Mouse (Mus musculus) spleen, adult 2 months (tissue): ENCODE measurements at regions not wholly inside any gene's neighbourhood (a gene's known extent, or its start where the extent isn't known, plus 50 kb on each side); places are given as distances from the start of the nearest gene placed in this dataset.

ENCODE experiments used
- DNase-seq, 2 experiments: peaks; one replicate each; pipeline versions ENCODE4 v3.0.0 to v3.0.0-alpha.2; 2012 to 2021; ENCODE audit warnings: low spot score in 2 of 2, low read depth in 1 of 2
- H3K27ac ChIP-seq: fragments of 200-500 bp; 2 replicates; pipeline ENCODE4 v1.5.1; 2012; ENCODE audit warnings: low read length, inconsistent platforms; ENCODE audit not compliant: insufficient read depth
- H3K27me3 ChIP-seq: fragments of 200-500 bp; 2 replicates; pipeline ENCODE4 v1.6.1; 2012; ENCODE audit warnings: mild to moderate bottlenecking, moderate library complexity, low read length, inconsistent platforms; ENCODE audit not compliant: control insufficient read depth, insufficient read depth
- H3K36me3 ChIP-seq: fragments of 200-500 bp; 2 replicates; pipeline ENCODE4 v1.6.1; 2012; ENCODE audit warnings: mild to moderate bottlenecking, low read length, inconsistent platforms; ENCODE audit not compliant: control insufficient read depth, insufficient read depth
- H3K4me1 ChIP-seq: fragments of 200-500 bp; 2 replicates; pipeline ENCODE4 v1.6.1; 2011; ENCODE audit warnings: inconsistent platforms; ENCODE audit not compliant: control insufficient read depth, insufficient read depth, insufficient read length
- H3K4me3 ChIP-seq: fragments of 200-500 bp; 2 replicates; pipeline ENCODE4 v1.5.1; 2011; ENCODE audit warnings: mild to moderate bottlenecking, inconsistent platforms; ENCODE audit not compliant: insufficient read depth, insufficient read length; ENCODE audit errors: extremely low read depth
- CTCF ChIP-seq: fragments of 200-500 bp; IDR thresholded peaks from 2 replicates; pipeline ENCODE4 v1.5.1; 2011; ENCODE audit warnings: mild to moderate bottlenecking, inconsistent platforms; ENCODE audit not compliant: insufficient read depth, insufficient read length, insufficient replicate concordance; ENCODE audit errors: extremely low read depth
- POLR2A ChIP-seq: fragments of 200-500 bp; IDR thresholded peaks from 2 replicates; pipeline ENCODE4 v1.6.1; 2011; ENCODE audit warnings: low read depth, low read length, inconsistent platforms
- WGBS: fragments of 180-500 bp; shearing (Covaris S2); methylation state at CpG from one replicate; pipeline ENCODE4 v1.1.7; 2018; 5-methylcytosine and 5-hydroxymethylcytosine counted together

DNA sequence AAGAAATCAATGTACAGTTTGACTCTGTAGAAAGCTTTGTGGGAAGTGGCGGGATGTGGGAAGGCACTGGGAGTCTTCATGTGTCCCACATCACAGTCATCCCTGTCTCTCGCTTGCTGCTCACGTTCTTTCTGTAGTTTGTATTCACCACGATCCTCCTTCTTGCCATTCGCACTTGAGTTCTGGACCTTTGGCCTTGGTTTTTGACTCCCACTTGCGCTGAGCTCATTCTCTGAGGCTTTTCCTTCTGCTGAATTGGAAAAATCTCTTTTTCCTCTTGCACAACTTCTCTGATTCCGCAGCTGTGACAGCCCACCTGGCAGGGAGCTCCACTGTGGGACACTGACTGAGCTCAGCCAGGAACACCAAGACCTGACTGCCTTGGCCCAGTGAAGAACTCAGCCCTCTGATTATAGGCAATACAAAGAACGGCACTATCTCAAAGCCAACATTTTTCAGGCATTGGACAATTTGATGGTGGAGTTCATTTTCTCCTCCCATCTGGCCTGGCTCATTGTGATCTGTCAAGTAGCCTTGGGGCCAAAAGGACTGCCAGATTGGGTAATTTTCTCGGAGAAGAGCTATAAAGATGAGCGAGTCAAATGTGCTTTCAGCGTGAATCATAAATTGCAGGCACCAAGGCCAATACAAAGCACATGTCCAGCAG is 299.9 kb downstream of the Plpp3 start:
- Histone ChIP-seq H3K27me3 (no peaks in the 10 kb centered on the region), H3K4me3 (no peak overlapping the region), H3K36me3 (no peaks in the 10 kb centered on the region), H3K4me1 (no peaks in the 10 kb centered on the region), H3K27ac (no peak overlapping the region)
- 86% methylated on average over 11 of the region's 11 CpGs for WGBS
- TF ChIP-seq CTCF (no peak), POLR2A (no peak)
- no peak for DNase-seq

- DNase-seq: no peak
- no peaks in the 10 kb centered on the region for H3K4me1 ChIP-seq
- H3K36me3 ChIP-seq: no peaks in the 10 kb centered on the region
- no peak overlapping the region for H3K4me3 ChIP-seq
- no peak overlapping the region for H3K27ac ChIP-seq
- no peaks in the 10 kb centered on the region for H3K27me3 ChIP-seq
- WGBS: 90% methylated on average over 3 of the region's 3 CpGs
- TF ChIP-seq POLR2A (no peak), CTCF (no peak)
These were observed 303.0 kb downstream of the Plpp3 start for GRCm38 (mm10) chr4:105459991-105460688.

DNA sequence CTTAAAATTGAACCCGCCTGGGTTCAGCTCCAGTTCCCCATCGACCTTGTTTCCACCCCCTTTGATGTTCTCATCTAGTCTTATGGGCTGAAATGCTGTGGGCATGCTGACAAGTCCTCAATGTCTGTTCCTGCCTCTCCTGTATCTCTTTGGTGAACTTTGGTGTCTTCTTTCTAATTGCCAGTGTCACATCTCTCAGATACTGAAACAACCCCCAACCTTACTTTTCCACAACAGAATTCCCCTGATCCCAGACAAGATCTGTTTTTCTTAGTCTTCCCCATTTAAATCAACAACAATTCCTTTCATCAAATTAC is 303.5 kb downstream of the Plpp3 start:
- H3K27me3 ChIP-seq: no peaks in the 10 kb centered on the region
- DNase-seq: no peak
- 65% methylated on average over 2 of the region's 2 CpGs for WGBS
- H3K27ac ChIP-seq: no peak overlapping the region
- no peaks in the 10 kb centered on the region for H3K4me1 ChIP-seq
- TF ChIP-seq CTCF (no peak), POLR2A (no peak)
- H3K4me3 ChIP-seq: no peak overlapping the region
- H3K36me3 ChIP-seq: no peaks in the 10 kb centered on the region

DNA sequence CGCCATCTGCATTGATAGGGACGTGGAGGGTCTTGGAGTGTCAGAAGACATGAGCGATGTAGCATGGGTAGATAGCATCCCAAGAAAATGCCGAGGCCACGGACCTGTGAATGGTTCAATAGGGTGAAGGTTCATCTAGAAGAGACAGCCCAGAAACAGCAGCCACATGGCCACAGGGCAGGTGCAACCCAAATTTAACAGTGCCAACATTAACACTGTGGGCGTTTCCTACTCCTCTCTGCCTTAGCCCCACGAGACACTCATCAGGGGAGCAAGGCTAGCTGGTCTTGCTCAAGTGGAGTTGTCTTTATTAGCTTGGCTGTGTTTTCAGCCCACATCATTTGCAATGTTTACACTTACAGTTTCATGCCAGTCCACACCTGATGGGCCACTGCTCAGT is 310.7 kb downstream of the Plpp3 start:
- 93% methylated on average over 7 of the region's 7 CpGs for WGBS
- H3K4me3 ChIP-seq: no peak overlapping the region
- no peaks in the 10 kb centered on the region for H3K4me1 ChIP-seq
- no peaks in the 10 kb centered on the region for H3K36me3 ChIP-seq
- no peak for TF ChIP-seq POLR2A
- TF ChIP-seq CTCF: no peak
- H3K27ac ChIP-seq: no peak overlapping the region
- no peak for DNase-seq
- H3K27me3 ChIP-seq: no peaks in the 10 kb centered on the region

GRCm38 (mm10) chr4:105469300-105469821 is 312.2 kb downstream of the Plpp3 start:
- no peak for TF ChIP-seq CTCF
- TF ChIP-seq POLR2A: no peak
- 76% methylated on average over 6 of the region's 6 CpGs for WGBS

DNA sequence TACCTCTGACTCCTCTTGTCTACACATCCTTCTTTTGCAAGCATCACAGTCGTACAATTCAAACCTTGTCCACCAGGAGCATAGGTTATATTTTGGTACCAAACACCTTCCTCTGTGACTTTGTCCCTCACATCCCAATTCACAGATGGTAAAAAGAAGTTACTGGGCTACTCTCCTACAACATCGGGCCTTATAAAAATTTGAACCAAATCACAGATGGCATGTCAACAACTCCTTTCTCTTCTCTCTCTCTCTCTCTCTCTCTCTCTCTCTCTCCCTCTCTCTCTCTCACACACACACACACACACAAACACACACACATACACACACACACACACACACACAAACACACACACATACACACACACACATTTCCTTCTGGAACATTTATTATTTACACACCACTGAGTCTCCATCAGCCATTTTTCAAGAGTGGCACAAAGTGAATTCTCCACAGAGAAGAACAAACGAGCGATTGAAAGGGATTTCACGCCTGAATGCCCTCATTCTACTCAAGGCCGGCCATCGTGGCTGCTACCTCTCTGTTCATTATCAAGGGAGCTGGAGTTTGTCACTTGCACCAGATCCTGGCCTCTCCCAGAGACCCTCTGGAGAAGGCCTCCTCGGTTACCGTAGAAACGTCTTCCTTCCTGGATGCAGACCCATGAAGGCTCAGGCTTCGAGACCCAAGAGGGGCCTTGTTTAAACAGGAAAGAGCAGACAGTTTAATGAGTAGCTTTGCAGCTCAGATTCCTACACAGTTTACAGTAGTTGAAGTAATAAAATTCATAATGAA is 314.7 kb upstream of the Gm12728 start:
- H3K27me3 ChIP-seq: no peaks in the 10 kb centered on the region
- H3K4me3 ChIP-seq: no peak overlapping the region
- WGBS: 79% methylated on average over 11 of the region's 11 CpGs
- no peaks in the 10 kb centered on the region for H3K36me3 ChIP-seq
- TF ChIP-seq POLR2A: no peak
- no peak for TF ChIP-seq CTCF
- no peak for DNase-seq
- no peaks in the 10 kb centered on the region for H3K4me1 ChIP-seq
- no peak overlapping the region for H3K27ac ChIP-seq

More at GRCm38 (mm10) chr4:105469300-105469821, 312.2 kb downstream of the Plpp3 start:
- H3K27ac ChIP-seq: no peak overlapping the region
- H3K4me1 ChIP-seq: no peaks in the 10 kb centered on the region
- DNase-seq: no peak
- no peaks in the 10 kb centered on the region for H3K27me3 ChIP-seq
- H3K4me3 ChIP-seq: no peak overlapping the region
- no peaks in the 10 kb centered on the region for H3K36me3 ChIP-seq
